Mouse (Mus musculus) testis, adult 2 months (tissue): ENCODE measurements around the gene Gm10160.

Source experiments
- CTCF ChIP-seq: fragments of 200-500 bp; IDR thresholded peaks from 2 replicates; pipeline ENCODE4 v1.5.1; 2012; ENCODE audit warnings: low read depth, mild to moderate bottlenecking, inconsistent platforms, low read length, moderate library complexity; ENCODE audit not compliant: control insufficient read depth, insufficient read depth, insufficient replicate concordance
- POLR2A ChIP-seq: fragments of 200-500 bp; IDR thresholded peaks from 2 replicates; pipeline ENCODE4 v1.6.1; 2012; ENCODE audit warnings: low read depth, mild to moderate bottlenecking, inconsistent platforms, low read length, moderate library complexity; ENCODE audit not compliant: control insufficient read depth

DNA sequence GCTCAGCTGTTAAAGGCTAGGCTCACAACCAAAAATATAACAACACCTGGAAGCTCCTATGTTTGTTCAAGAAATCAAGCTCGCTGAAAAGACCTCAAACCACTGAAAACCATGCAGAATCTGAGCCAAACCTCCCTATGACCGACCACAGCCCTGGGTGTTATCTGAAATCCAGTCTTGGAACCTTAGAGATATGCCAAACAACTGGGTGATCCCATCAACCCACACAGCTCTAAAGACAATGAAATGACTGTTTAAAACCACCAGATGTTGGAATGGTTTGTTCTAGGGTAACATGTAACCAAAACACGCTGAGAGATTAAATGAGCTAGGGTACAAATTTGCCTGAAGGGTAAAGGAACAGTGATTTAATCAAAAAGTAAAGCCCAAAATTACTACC is 30.7 kb downstream of the Gm10160 start:
- TF ChIP-seq POLR2A (no peak), CTCF (no peak)
